Mouse (Mus musculus): Measurements from ENCODE around the gene Sphk1. TPM values are rescaled to one million over a fixed set of nuclear protein-coding genes. Genes with fewer than 3 reads are reported as not detected.

The Sphk1 gene
- polyA plus RNA-seq, 1 experiment from 2014 or later: 3.1 TPM

DNA sequence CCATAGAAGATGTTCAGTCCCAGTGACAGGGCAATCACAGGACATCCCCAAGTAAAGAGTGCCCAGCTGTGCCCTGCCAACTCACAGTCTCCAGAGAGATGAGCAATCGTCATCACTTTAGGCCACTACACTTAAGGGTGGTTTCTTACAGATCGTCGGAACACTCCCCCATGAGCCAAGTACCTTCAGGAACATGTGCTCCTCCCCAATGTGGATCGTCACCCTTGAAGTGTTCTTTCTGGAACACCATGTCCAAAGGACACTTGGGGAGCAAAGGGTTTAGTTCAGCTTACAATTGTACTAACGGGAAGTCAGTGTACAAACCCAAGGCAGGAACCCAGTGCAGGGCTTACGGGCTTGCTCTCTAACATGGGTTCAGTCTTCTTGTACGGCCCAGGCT is 18.6 kb upstream of the Sphk1 start:
- Histone ChIP-seq H3K9ac (replicated peaks) (no peak overlapping the region), H3K27me3 (peaks cover 6% of the 10 kb centered on the region; the same call in 1 of the 2 replicates), H3K27ac (no peak overlapping the region), H3K36me3 (no peaks in the 10 kb centered on the region), H3K4me1 (replicated peaks) (peaks cover 6% of the 10 kb centered on the region), H3K9me3 (no peaks in the 10 kb centered on the region), H3K4me2 (replicated peaks) (no peak overlapping the region), H3K4me3 (replicated peaks) (no peak overlapping the region)
- 91% methylated on average over 7 of the region's 7 CpGs for WGBS
- no peak for ATAC-seq

DNA sequence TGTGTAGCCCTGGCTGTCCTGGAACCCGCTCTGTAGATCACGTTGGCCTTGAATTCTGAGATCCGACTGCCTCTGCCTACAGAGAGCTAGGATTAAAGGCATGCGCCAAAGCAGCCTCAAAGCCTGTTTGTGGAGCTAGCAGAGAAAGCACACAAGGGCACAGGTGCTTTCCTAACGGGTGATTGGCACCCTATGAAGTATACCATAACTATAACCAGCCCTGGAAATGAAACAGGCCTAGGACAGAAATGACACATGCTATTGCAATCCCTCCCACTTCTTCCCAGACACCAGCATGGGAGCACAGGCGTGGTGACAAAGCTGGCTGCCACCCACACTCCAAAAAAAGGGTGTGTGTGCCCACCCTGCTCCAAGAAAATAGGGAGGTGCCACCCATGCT is 17.7 kb upstream of the Sphk1 start:
- H3K4me3 ChIP-seq (replicated peaks): no peak overlapping the region
- no peak overlapping the region for H3K9ac ChIP-seq (replicated peaks)
- no peak overlapping the region for H3K4me2 ChIP-seq (replicated peaks)
- H3K9me3 ChIP-seq: no peaks in the 10 kb centered on the region
- WGBS: 88% methylated on average over 6 of the region's 6 CpGs
- H3K27ac ChIP-seq: no peak overlapping the region
- no peak for ATAC-seq
- H3K27me3 ChIP-seq: peaks cover 6% of the 10 kb centered on the region; the same call in 1 of the 2 replicates
- H3K36me3 ChIP-seq: no peaks in the 10 kb centered on the region
- peaks cover 6% of the 10 kb centered on the region for H3K4me1 ChIP-seq (replicated peaks)

- H3K9me3 ChIP-seq: no peaks in the 10 kb centered on the region
- WGBS: 86% methylated on average over 4 of the region's 4 CpGs
- H3K36me3 ChIP-seq: no peaks in the 10 kb centered on the region
- H3K4me2 ChIP-seq (replicated peaks): no peak overlapping the region
- H3K27me3 ChIP-seq: peaks cover 6% of the 10 kb centered on the region; the same call in 1 of the 2 replicates
- H3K9ac ChIP-seq (replicated peaks): no peak overlapping the region
- H3K27ac ChIP-seq: no peak overlapping the region
- no peak for ATAC-seq
- H3K4me1 ChIP-seq (replicated peaks): peaks cover 6% of the 10 kb centered on the region
- H3K4me3 ChIP-seq (replicated peaks): no peak overlapping the region
Observed at GRCm38 (mm10) chr11:116513531-116514038, 17.1 kb upstream of the Sphk1 start.

DNA sequence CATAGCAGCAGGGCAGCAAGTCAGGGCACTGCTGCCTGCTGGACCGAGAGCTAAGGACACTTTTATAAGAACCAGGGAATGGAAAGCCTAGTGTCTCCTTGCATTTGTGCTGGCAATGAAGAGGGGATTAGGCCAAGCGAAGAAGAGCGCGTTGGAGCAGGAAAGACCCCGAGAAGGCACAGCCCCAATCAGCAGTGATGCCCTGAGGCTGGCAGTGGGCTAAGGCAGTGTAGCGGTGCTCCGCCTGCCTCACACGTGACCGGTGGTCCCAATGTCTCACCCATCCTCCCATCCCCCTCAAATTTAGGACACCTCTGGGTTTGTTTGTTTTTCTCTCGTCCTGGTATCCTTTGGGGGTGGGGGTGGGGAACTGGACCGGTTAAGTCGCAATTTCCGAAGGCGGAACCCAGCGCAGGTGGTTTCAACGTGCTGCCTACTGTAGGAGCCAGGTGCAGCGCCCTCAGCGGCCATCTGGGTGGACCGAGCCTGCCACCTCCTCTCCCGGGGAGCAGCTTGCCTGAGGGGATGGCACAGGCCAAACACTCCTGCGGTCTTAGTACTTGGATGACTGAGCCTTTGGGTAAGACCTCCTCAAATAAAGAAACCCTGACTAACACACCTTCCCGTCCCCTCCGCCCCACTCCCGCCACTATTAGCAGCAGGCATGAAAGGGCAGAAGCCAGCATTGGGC is 15.2 kb upstream of the Sphk1 start:
- Histone ChIP-seq H3K9ac (replicated peaks) (no peak overlapping the region; the same call in 1 of the 2 replicates), H3K27me3 (peaks cover 6% of the 10 kb centered on the region; the same call in 1 of the 2 replicates), H3K4me2 (replicated peaks) (peak overlapping the region; percentile 45), H3K27ac (no peak overlapping the region), H3K36me3 (no peaks in the 10 kb centered on the region), H3K4me1 (replicated peaks) (peaks cover 6% of the 10 kb centered on the region), H3K9me3 (no peaks in the 10 kb centered on the region), H3K4me3 (replicated peaks) (0 out of 2 replicates have a peak overlapping the region, but pooled peaks have one; percentile 13)
- 15% methylated on average over 24 of the region's 24 CpGs for WGBS
- 0 out of 2 replicates have a peak, but pooled peaks have one; percentile 55 for ATAC-seq

DNA sequence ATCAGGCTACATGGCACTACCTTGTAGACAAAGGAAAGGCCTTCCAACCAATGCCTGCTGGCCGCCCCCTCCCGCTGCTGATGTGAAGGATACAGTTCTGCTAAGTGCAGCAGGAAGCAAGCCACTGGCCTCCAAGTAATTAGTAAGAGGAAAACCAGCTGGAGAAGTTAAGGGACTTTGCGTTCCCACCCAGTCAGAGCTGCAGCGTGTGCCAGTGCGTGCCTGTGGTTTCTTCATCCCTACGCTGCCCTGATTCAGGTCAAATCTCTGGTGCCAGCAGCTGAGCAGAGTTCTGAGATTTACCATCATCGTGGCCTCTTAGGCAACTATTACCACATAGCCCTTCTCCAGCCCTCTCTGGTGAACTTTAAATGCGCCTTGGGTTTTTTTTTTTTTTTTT is 12.2 kb upstream of the Sphk1 start:
- Histone ChIP-seq H3K9ac (replicated peaks) (no peak overlapping the region), H3K27me3 (peaks cover 6% of the 10 kb centered on the region; the same call in 1 of the 2 replicates), H3K9me3 (no peaks in the 10 kb centered on the region), H3K4me2 (replicated peaks) (no peak overlapping the region), H3K36me3 (no peaks in the 10 kb centered on the region), H3K27ac (no peak overlapping the region), H3K4me1 (replicated peaks) (peaks cover 15% of the 10 kb centered on the region), H3K4me3 (replicated peaks) (no peak overlapping the region)
- WGBS: 85% methylated on average over 8 of the region's 8 CpGs
- no peak for ATAC-seq

GRCm38 (mm10) chr11:116521143-116521542 is 9.6 kb upstream of the Sphk1 start:
- H3K27me3 ChIP-seq: no peaks in the 10 kb centered on the region

DNA sequence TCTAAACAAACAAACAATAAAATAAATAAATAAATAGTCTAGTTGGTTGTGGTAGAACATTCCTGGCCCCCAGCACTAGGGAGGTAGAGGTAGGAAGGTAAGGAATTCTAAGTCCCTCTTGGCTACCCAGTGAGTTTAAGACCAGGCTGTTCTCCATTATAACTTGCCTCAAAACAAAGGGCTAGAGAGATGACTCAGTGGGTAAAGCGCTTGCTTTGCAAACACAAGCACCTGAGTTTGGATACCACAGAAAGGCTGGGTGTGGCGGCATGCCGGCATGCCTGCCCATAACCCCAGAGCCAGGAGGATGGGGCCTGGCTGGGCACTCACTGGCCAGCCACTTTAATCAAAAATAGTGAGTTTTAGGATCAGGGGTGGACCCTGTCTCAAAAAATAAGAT is 8.7 kb upstream of the Sphk1 start:
- H3K27ac ChIP-seq: no peak overlapping the region
- H3K4me1 ChIP-seq (replicated peaks): peaks cover 11% of the 10 kb centered on the region; the same call in 1 of the 2 replicates
- no peak for ATAC-seq
- no peaks in the 10 kb centered on the region for H3K36me3 ChIP-seq
- no peaks in the 10 kb centered on the region for H3K27me3 ChIP-seq
- no peak overlapping the region for H3K4me2 ChIP-seq (replicated peaks)
- 82% methylated on average over 3 of the region's 3 CpGs for WGBS
- H3K4me3 ChIP-seq (replicated peaks): no peak overlapping the region
- no peaks in the 10 kb centered on the region for H3K9me3 ChIP-seq
- H3K9ac ChIP-seq (replicated peaks): no peak overlapping the region

More at GRCm38 (mm10) chr11:116521143-116521542, 9.6 kb upstream of the Sphk1 start:
- ATAC-seq: no peak
- Histone ChIP-seq H3K4me2 (replicated peaks) (no peak overlapping the region), H3K27ac (no peak overlapping the region), H3K4me3 (replicated peaks) (no peak overlapping the region), H3K9ac (replicated peaks) (no peak overlapping the region), H3K4me1 (replicated peaks) (peaks cover 11% of the 10 kb centered on the region; the same call in 1 of the 2 replicates), H3K9me3 (no peaks in the 10 kb centered on the region), H3K36me3 (no peaks in the 10 kb centered on the region)
- 64% methylated on average over 3 of the region's 3 CpGs for WGBS

- no peak for ATAC-seq
- H3K4me3 ChIP-seq (replicated peaks): no peak overlapping the region
- 60% methylated on average over 16 of the region's 16 CpGs for WGBS
- no peaks in the 10 kb centered on the region for H3K9me3 ChIP-seq
- H3K27ac ChIP-seq: 0 out of 2 replicates have a peak overlapping the region, but pooled peaks have one; percentile 16
- no peaks in the 10 kb centered on the region for H3K36me3 ChIP-seq
- H3K27me3 ChIP-seq: no peaks in the 10 kb centered on the region
- H3K4me1 ChIP-seq (replicated peaks): peaks cover 11% of the 10 kb centered on the region; the same call in 1 of the 2 replicates
- no peak overlapping the region for H3K4me2 ChIP-seq (replicated peaks)
- H3K9ac ChIP-seq (replicated peaks): no peak overlapping the region
Observed at GRCm38 (mm10) chr11:116522886-116523698, 7.6 kb upstream of the Sphk1 start.

GRCm38 (mm10) chr11:116523699-116524189 is 7.0 kb upstream of the Sphk1 start:
- WGBS: 43% methylated on average over 5 of the region's 5 CpGs

DNA sequence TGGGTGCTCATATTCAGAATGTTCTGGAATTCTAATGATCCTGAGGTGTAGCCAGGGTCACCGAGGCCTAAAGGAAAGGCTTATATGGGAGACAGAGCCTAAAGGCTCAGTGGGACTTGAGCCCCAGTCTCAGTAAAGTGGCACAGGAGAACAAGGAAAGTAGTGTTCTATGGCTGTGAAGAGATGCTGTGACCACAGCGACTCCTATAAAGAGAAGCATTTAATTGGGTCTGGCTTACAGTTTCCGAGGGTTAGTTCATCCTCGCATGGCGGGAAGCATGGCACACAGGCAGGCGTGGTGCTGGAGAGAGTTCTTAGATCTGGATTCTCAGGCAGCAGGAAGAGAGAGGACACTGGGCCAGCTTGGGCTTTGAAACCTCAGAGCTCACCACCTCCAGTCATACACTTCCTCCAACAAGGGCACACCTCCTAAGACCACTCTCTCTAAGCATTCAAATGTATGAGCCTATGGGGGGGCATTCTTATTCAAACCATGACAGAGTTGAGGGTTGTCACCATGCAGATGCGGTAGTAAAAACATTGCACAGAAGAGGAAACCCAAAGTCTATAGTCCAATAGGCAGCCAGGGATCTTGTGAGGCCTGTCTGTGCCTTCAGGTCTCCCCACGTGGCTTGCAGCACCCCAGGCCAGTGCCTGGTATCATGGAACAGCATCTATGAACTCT is 1.9 kb upstream of the Sphk1 start:
- Histone ChIP-seq H3K27ac (no peak overlapping the region), H3K4me2 (replicated peaks) (no peak overlapping the region), H3K9ac (replicated peaks) (no peak overlapping the region), H3K4me3 (replicated peaks) (no peak overlapping the region), H3K27me3 (peaks cover 45% of the 10 kb centered on the region), H3K36me3 (no peaks in the 10 kb centered on the region), H3K4me1 (replicated peaks) (peaks cover 41% of the 10 kb centered on the region), H3K9me3 (no peaks in the 10 kb centered on the region)
- ATAC-seq: no peak
- 78% methylated on average over 8 of the region's 8 CpGs for WGBS

More at GRCm38 (mm10) chr11:116523699-116524189, 7.0 kb upstream of the Sphk1 start:
- Histone ChIP-seq H3K27ac (no peak overlapping the region), H3K36me3 (no peaks in the 10 kb centered on the region), H3K4me3 (replicated peaks) (no peak overlapping the region), H3K27me3 (no peaks in the 10 kb centered on the region), H3K4me1 (replicated peaks) (peaks cover 11% of the 10 kb centered on the region; the same call in 1 of the 2 replicates), H3K9me3 (no peaks in the 10 kb centered on the region), H3K4me2 (replicated peaks) (no peak overlapping the region), H3K9ac (replicated peaks) (no peak overlapping the region)
- no peak for ATAC-seq

GRCm38 (mm10) chr11:116531371-116532191 is 856 bp downstream of the Sphk1 start:
- H3K9me3 ChIP-seq: no peaks in the 10 kb centered on the region
- 2% methylated on average over 48 of the region's 48 CpGs for WGBS
- H3K4me3 ChIP-seq (replicated peaks): peak overlapping the region; percentile 42
- peaks cover 49% of the 10 kb centered on the region for H3K4me1 ChIP-seq (replicated peaks)
- peaks cover 63% of the 10 kb centered on the region for H3K27me3 ChIP-seq
- peak overlapping the region; percentile 44; the same call in 1 of the 2 replicates for H3K9ac ChIP-seq (replicated peaks)
- peaks cover 4% of the 10 kb centered on the region; the same call in 1 of the 2 replicates for H3K36me3 ChIP-seq
- H3K4me2 ChIP-seq (replicated peaks): peak overlapping the region; percentile 79
- ATAC-seq: no peak
- 0 out of 2 replicates have a peak overlapping the region, but pooled peaks have one; percentile 30 for H3K27ac ChIP-seq

All from midbrain, embryonic 13.5 days (tissue).